8 mouse cellular contexts compared by ENCODE assay signal in the genomic region with DNA sequence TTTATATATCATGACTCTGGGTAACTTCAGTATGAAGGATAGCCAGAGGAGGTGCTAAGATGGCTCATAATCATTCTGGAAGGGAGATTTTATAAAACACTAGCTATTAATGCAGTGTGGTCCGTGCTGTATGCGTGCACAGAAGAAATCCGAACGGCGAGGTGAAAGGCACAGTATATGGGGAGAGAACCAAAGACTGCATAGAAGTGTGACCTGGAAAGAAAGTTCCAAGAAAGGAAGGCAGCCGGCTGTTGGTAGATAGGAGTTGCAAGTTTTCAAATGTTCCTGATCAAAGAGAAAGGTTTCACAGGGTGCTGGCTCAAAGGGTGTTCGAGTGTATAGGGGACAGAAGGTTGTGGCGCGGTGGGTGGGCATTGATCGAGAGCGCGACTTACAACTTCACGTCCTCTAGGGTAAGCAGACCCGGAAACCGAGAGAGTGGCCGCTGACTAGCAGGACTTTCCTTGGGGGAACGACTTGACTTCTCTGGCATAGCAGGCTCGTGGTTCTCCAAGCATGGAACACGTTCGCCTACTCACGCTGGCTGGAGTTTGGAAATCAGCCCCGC. TPM values are rescaled to one million over a fixed set of nuclear protein-coding genes. Genes with fewer than 3 reads are reported as not detected.
DNase-seq lines count a peak whose midpoint lies in the region; ATAC-seq and TF ChIP-seq lines count a peak whose summit lies in the region.

No protein-coding gene starts in this region.

- no peak for TF ChIP-seq CTCF in bone marrow, adult 2 months (IDR thresholded peaks at IDR 0.05; ENCODE audit: control insufficient read depth, insufficient read depth, low read length)

- no peak for DNase-seq in kidney, adult 11 months
- no peak for DNase-seq in hindbrain, embryonic 14.5 days (ENCODE audit: low spot score)
- DNase-seq in embryo, embryonic 11 days, result no peak
- DNase-seq in layer of hippocampus, adult 11-12 months (ENCODE audit: low spot score), result no peak
- DNase-seq in cerebellum, postnatal 4 days (ENCODE audit: low spot score in 2 of 2), result no peak

- H3K27ac ChIP-seq in kidney, embryonic 14.5 days (ENCODE audit: low read depth, low read length), result no peak overlapping the region
- H3K27ac ChIP-seq in bone marrow, adult 2 months (ENCODE audit: control insufficient read depth, insufficient read depth, low read depth, low read length, poor library complexity), result no peak overlapping the region
- no peak overlapping the region for H3K27ac ChIP-seq in hindbrain, embryonic 14.5 days
- no peak overlapping the region for H3K27ac ChIP-seq in midbrain, embryonic 12.5 days (replicated peaks)

- peak overlapping the region; percentile 42 for H3K4me3 ChIP-seq in kidney, embryonic 14.5 days (ENCODE audit: low read length)
- H3K4me3 ChIP-seq in bone marrow, adult 2 months (replicated peaks; ENCODE audit: control insufficient read depth, low read depth, low read length), result peak overlapping the region; percentile 87
- peak overlapping the region; percentile 58 for H3K4me3 ChIP-seq in hindbrain, embryonic 14.5 days (replicated peaks; ENCODE audit: low read length)
- H3K4me3 ChIP-seq in midbrain, embryonic 12.5 days, result peak overlapping the region; percentile 58

- WGBS in kidney, embryonic 14.5 days, result 29% methylated on average over 22 of the region's 22 CpGs
- 11% methylated on average over 22 of the region's 22 CpGs for WGBS in bone marrow, adult 2 months
- WGBS in hindbrain, embryonic 14.5 days, result 16% methylated on average over 22 of the region's 22 CpGs
- 24% methylated on average over 22 of the region's 22 CpGs for WGBS in midbrain, embryonic 12.5 days

- H3K9me3 ChIP-seq in kidney, embryonic 14.5 days (ENCODE audit: control insufficient read depth, low read length), result no peaks in the 10 kb centered on the region
- H3K9me3 ChIP-seq in hindbrain, embryonic 14.5 days (ENCODE audit: control insufficient read depth, low read length), result no peaks in the 10 kb centered on the region
- H3K9me3 ChIP-seq in midbrain, embryonic 12.5 days, result no peaks in the 10 kb centered on the region

- TF ChIP-seq POLR2A in bone marrow, adult 2 months (IDR thresholded peaks at IDR 0.05; ENCODE audit: borderline replicate concordance, control insufficient read depth, low read depth, low read length), result no peak

- no peaks in the 10 kb centered on the region for H3K27me3 ChIP-seq in kidney, embryonic 14.5 days (ENCODE audit: control insufficient read depth, insufficient read depth, low read length)
- no peaks in the 10 kb centered on the region for H3K27me3 ChIP-seq in hindbrain, embryonic 14.5 days (ENCODE audit: control insufficient read depth, insufficient read depth, low read length)
- peaks cover 16% of the 10 kb centered on the region; the same call in 1 of the 2 replicates for H3K27me3 ChIP-seq in midbrain, embryonic 12.5 days

- peak overlapping the region; percentile 37; the same call in 1 of the 2 replicates for H3K9ac ChIP-seq in kidney, embryonic 14.5 days (ENCODE audit: low read depth, low read length)
- H3K9ac ChIP-seq in hindbrain, embryonic 14.5 days, result no peak overlapping the region
- no peak overlapping the region; the same call in 1 of the 2 replicates for H3K9ac ChIP-seq in midbrain, embryonic 12.5 days (replicated peaks)

- H3K4me1 ChIP-seq in kidney, embryonic 14.5 days (ENCODE audit: control insufficient read depth, insufficient read depth, low read length), result no peaks in the 10 kb centered on the region
- H3K4me1 ChIP-seq in bone marrow, adult 2 months (ENCODE audit: control insufficient read depth, insufficient read depth, low read length), result no peaks in the 10 kb centered on the region; the same call in 1 of the 2 replicates
- peaks cover 9% of the 10 kb centered on the region; the same call in 1 of the 2 replicates for H3K4me1 ChIP-seq in hindbrain, embryonic 14.5 days (replicated peaks; ENCODE audit: control insufficient read depth, insufficient read depth, low read length)
- 0 out of 2 replicates have a peak, but pooled peaks cover 5% of the 10 kb centered on the region for H3K4me1 ChIP-seq in midbrain, embryonic 12.5 days

- H3K4me2 ChIP-seq in kidney, embryonic 14.5 days (replicated peaks; ENCODE audit: low read depth, low read length), result peak overlapping the region; percentile 47
- peak overlapping the region; percentile 53 for H3K4me2 ChIP-seq in hindbrain, embryonic 14.5 days (replicated peaks)
- H3K4me2 ChIP-seq in midbrain, embryonic 12.5 days (replicated peaks), result peak overlapping the region; percentile 53

- peaks cover 4% of the 10 kb centered on the region; the same call in 1 of the 2 replicates for H3K36me3 ChIP-seq in kidney, embryonic 14.5 days (ENCODE audit: control insufficient read depth, insufficient read depth, low read length)
- H3K36me3 ChIP-seq in hindbrain, embryonic 14.5 days (replicated peaks; ENCODE audit: control insufficient read depth, insufficient read depth), result 0 out of 2 replicates have a peak, but pooled peaks cover 6% of the 10 kb centered on the region
- H3K36me3 ChIP-seq in midbrain, embryonic 12.5 days, result 0 out of 2 replicates have a peak, but pooled peaks cover 5% of the 10 kb centered on the region

- peak; percentile 83 for ATAC-seq in kidney, embryonic 14.5 days (ENCODE audit: low FRiP score, low TSS enrichment)
- ATAC-seq in hindbrain, embryonic 14.5 days (ENCODE audit: low FRiP score), result peak; percentile 72; the same call in 1 of the 2 replicates
- peak; percentile 79 for ATAC-seq in midbrain, embryonic 12.5 days (ENCODE audit: low FRiP score, low read depth)

RNA-seq across cellular contexts. Expression of a gene that starts 0.5 kb away (rescaled TPM):
- polyA plus RNA-seq in kidney, embryonic 14.5 days (2014; fragmentation: Nextera tagmentation; extraction: Ambion mirVana), result 53.7 and 58.5 TPM in 2 replicates
- polyA plus RNA-seq in bone marrow, adult 2 months (2011; ENCODE audit: insufficient read depth, insufficient read length, low replicate concordance, missing spikeins), result 22.9 and 30.1 TPM in 2 replicates
- 27.2 and 30.5 TPM in 2 replicates for polyA plus RNA-seq in hindbrain, embryonic 14.5 days (2014; fragmentation: Nextera tagmentation; extraction: Ambion mirVana)
- polyA plus RNA-seq in midbrain, embryonic 12.5 days (2016; fragmentation: Nextera tagmentation; extraction: Ambion mirVana), result 31.0 and 32.1 TPM in 2 replicates

RNA-seq across cellular contexts. Expression of a gene that starts 31.1 kb away (rescaled TPM):
- not detected in 2 replicates for polyA plus RNA-seq in kidney, embryonic 14.5 days (2014; fragmentation: Nextera tagmentation; extraction: Ambion mirVana)
- polyA plus RNA-seq in bone marrow, adult 2 months (2011; ENCODE audit: insufficient read depth, insufficient read length, low replicate concordance, missing spikeins), result not detected in 2 replicates
- polyA plus RNA-seq in hindbrain, embryonic 14.5 days (2014; fragmentation: Nextera tagmentation; extraction: Ambion mirVana), result not detected in 2 replicates
- not detected in 2 replicates for polyA plus RNA-seq in midbrain, embryonic 12.5 days (2016; fragmentation: Nextera tagmentation; extraction: Ambion mirVana)

RNA-seq across cellular contexts. Expression of a gene that starts 51.1 kb away (rescaled TPM):
- 0.42 and 0.86 TPM in 2 replicates for polyA plus RNA-seq in kidney, embryonic 14.5 days (2014; fragmentation: Nextera tagmentation; extraction: Ambion mirVana)
- polyA plus RNA-seq in bone marrow, adult 2 months (2011; ENCODE audit: insufficient read depth, insufficient read length, low replicate concordance, missing spikeins), result 0.80 TPM in 1 of 2 replicates, not detected in the other
- 0.39 TPM in 1 of 2 replicates, not detected in the other for polyA plus RNA-seq in hindbrain, embryonic 14.5 days (2014; fragmentation: Nextera tagmentation; extraction: Ambion mirVana)
- 0.37 and 0.43 TPM in 2 replicates for polyA plus RNA-seq in midbrain, embryonic 12.5 days (2016; fragmentation: Nextera tagmentation; extraction: Ambion mirVana)
